Mouse (Mus musculus) lung, adult 18-20 months (tissue): ENCODE data around the gene Arpc4.

Experiments used
- DNase-seq, 2 experiments: peaks; one replicate each; pipeline ENCODE4 v3.0.0; 2022; ENCODE audit warnings: mixed read lengths in 2 of 2

Arpc4 gene

DNA sequence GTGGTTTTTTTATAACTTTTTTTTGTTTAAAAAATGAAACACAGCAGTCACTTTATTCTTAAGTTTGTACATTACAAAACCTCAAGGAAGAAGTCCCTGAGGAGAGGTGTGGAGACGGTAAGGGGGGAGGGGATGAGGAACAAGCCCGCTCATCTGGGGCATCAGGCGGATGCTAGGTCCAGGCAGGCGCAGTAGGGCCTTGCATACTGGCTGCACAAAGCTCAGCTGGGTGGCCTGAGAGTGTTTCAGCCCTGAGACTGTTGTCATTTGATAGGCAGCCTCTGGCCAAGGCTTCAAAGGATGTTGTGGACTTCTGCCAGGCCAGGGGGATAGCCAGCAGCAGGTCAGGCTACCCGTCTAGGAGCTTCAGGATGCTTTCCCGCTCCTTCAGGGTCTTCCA lies 11.3 kb upstream of the Arpc4 start:
- DNase-seq, result no peak

GRCm38 (mm10) chr6:113367574-113367973 lies 10.3 kb upstream of the Arpc4 start:
- DNase-seq, result no peak

DNA sequence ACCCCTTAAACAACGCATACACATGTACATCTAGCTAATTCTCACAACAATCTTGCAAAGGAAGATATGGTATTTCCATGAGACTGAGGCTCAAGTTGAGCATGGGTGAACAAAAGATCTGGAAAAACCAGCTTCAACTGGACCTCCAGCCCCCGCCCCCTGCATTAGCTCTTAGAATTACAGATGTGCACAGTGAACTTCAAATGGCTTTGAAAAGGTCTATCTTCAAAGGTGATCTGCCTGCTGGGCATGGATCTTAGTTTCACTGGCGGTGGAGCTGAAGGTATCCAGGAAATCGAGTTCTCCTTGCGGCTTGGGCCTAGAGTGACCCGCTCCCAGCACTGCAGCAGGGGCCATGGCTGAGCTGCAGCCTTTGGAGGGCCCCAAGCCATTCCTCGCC lies 9.8 kb upstream of the Arpc4 start:
- DNase-seq, result no peak

GRCm38 (mm10) chr6:113368577-113368976 lies 9.3 kb upstream of the Arpc4 start:
- no peak for DNase-seq

GRCm38 (mm10) chr6:113370194-113370929 lies 7.6 kb upstream of the Arpc4 start:
- no peak for DNase-seq

GRCm38 (mm10) chr6:113373491-113373890 lies 4.4 kb upstream of the Arpc4 start:
- DNase-seq, result no peak

DNA sequence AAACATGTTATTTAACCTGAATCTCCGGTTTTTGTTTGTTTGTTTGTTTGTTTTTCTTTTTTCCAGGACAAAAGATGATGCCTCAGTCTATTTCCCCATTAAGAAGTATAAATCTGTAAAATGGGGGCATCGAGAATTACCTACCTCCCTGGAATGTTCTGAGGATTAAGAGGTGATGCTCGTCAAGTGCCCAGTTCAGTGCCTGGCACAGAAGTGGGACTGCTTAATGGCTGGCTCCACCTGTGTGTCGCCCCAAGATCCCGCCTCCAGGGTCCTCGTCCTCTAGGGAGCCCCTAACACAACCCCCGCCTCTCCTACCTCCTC lies 781 bp upstream of the Arpc4 start:
- DNase-seq, result no peak

GRCm38 (mm10) chr6:113379246-113379645 lies 1.3 kb downstream of the Arpc4 start:
- DNase-seq, result peak in 1 of 2 experiments; percentile 20

DNA sequence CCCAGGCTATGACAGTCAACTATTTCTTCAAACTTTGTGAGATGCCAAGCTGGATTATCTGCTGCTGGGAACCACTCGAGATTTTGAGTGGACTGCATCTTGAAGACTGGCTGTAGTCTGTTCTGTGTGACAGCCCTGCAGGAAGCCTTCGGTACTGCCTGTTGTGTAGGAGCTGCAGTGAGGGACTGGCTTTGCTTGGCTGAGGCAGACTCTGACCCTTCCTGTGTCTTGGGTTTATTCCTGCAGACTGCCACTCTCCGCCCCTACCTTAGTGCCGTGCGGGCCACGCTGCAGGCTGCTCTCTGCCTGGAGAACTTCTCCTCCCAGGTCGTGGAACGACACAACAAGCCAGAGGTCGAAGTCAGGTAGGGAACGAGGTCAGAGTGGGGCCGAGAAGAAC lies 2.6 kb downstream of the Arpc4 start:
- DNase-seq, result no peak

DNA sequence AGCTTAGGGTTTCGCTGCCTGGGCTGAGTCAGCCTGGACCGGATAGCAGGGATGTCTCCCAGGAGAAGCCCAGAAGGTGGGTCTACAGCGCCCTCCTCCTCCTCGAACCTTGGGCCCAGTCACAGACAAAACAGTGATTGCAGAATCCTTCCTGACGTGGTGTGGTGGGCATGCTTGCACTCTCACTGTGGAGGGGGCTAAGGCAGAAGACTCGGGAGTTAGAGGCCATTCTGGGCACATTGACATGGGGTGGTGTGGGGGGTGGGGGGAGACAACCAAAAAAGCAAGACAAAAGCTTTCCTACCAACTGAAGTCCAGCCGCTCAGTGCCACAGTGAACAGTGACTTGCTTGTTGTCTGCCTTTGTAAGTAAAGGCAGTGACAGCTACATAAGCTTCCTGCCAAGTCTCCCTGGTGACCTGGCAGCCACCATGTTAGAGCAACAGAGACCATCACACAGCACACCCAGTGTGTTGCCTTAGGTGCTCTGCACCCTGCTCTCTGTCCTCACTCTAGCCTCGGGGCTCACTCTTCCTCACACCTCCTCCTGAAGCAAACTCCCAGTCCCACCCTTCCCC lies 6.5 kb downstream of the Arpc4 start:
- DNase-seq, result no peak

- DNase-seq, result no peak
Measured at GRCm38 (mm10) chr6:113385160-113385714, 7.3 kb downstream of the Arpc4 start.

DNA sequence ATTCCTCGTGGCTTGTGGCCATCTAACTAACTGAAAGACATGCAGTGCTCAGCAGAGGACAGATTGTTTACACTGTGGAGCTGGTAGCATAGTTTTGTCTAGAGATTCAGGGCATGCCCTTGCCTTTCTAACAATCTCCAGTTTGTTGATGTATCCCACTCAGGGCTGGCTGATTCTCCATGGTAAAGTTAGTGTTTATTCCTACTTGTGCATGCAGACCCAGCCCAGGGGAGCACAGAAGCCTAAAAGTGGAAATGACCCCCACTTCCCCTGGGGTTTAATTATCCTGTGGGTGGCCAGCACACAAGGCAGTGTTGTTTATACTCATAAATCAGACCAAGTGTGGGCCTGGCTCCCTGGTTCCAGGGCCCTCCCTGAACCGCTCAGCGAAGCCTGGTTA lies 8.1 kb downstream of the Arpc4 start:
- DNase-seq, result no peak

DNA sequence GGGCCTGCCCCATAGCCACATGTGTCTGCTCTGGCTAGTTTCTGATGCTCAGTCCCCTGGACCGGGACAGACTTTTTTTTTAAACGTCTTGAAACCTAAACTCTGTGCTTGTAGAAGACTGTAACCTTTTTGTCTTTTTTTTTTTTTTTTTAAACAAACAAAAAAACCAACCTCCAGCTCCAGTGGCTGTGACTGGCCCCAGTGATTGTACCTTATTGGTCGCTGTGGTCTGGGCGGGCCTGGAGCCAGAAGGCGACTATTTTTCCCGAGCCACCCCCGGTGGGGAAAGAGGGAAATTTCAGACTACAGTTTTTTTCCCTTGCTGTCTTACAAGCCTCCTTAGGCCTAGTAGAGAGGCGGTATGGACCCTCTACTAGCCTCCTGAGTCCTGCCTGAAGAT lies 11.0 kb downstream of the Arpc4 start, which contains the start of gene Ttll3:
TSS of gene Ttll3 (plus strand) at position 301 of the 400 bp plus-strand sequence.
- DNase-seq, result no peak

GRCm38 (mm10) chr6:113390715-113391114 lies 12.8 kb downstream of the Arpc4 start:
- DNase-seq, result no peak

DNA sequence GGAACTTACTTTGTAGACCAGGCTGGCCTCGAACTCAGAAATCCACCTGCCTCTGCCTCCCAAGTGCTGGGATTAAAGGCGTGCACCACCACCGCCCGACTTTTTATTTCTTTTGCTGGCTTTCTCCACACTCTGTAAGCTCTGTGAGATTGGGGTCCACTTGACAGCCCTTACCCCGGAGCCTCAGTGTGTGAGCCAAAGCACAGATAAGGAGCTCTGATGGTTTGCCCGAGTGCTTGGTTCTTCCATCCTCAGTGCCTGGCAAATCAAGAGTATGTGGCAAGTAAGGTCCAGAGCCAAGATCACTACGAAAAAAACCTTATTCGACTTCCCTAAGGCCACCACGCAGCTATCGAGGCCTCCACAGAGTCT lies 14.1 kb downstream of the Arpc4 start:
- no peak for DNase-seq

DNA sequence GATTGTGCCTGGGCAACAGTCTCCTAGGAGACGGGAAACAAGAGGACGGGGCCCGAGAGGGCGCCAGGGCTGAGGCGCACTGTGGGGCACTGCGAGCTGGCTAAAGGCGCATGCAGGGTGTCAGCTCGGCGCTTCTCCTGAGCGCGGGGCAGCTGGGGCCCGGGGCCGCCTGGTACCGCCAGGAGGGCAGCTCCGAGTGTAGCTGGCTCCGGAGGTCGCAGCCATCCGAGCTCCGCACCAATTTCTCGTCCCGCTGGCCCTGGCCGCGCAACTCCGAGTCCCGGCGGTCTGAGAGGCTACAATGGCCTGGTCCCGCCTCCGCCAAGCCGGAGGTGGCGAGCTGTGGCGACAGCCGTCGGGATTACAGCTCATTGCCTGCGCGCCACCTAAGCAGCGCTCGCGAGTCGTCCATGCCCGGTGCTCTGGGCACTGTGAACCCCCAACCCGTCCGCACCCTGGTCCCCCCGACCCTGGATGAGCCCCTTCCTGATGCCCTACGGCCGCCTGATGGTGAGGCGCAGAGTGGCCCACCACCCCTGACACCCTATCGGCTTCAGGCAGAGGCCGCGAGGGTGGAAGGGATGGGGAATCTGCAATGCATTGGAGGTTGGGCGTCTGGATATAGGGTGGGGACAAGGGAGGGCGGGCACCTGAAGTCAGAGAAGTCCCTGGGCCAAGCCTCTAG lies 14.6 kb downstream of the Arpc4 start:
- peak; percentile 32 to 58 for DNase-seq

DNA sequence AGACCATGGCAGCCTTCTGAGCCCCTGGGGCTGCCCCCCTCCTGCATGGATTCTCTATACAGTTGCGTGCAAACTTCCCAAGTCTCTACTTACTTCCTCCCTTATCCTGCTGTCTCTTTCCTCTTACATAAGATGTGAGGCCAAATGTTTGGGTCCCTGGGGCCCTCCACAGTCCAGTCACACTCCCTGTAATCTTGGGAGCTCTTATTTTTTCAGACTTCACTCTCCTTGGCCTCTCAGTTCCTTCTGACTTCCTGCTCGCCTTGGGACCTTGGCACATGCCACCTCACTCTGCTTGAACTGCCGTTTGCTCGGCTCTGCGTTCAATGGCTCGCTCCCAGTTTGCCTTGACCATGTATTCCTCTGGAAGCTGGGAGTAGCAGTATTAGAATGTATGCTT lies 16.0 kb downstream of the Arpc4 start:
- DNase-seq, result no peak

DNA sequence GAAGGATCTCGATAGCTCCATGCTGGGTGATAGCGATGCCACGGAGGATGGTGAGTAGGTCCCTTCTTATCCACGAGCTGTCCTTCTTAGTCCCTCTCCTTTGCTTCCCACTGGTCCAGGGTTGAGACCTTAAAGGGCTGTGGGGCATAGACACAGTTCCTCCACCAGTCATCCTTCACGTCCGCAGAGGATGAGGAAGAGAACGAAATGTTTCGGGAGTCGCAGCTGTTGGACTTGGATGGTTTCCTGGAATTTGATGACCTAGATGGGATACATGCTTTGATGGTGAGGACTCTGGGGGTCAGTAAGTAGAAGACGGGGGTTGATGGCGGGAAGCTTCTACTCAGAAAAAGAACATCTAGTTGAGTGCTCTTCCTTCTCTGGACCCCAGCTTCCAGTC lies 16.9 kb downstream of the Arpc4 start:
- no peak for DNase-seq

GRCm38 (mm10) chr6:113395501-113395900 lies 17.6 kb downstream of the Arpc4 start:
- no peak for DNase-seq

DNA sequence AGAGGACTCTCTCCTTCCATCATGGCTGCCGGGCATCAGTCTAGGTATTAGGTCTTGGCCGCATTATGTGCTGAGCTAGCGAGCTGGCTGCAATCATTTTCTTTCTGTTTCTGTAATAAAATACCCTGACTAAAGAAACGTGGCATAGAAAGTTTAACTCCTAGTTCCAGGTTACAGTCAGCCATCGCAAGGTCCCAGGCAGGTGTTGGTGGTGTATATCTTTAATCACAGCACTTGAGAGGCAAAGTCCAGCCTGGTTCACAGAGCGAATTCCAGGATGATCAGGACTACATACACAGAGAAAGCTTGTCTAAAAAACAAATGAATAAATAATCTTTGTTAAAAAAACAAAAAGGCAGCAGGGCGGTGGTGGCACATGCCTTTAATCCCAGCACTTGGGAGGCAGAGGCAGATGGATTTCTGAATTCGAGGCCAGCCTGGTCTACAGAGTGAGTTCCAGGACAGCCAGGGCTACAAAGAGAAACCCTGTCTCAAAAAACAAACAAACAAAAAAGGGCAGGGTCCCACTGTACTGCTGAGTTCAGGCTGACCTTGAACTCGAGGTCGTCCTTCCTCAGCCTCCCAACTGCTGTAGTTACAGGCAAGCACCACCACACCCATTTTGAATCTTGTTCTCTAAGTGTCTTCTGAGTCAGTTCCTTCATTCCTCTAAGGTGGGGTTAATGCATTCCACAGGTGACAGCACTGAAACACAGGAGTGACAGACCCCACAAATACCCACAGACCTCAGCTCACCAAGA lies 18.5 kb downstream of the Arpc4 start:
- DNase-seq, result no peak

DNA sequence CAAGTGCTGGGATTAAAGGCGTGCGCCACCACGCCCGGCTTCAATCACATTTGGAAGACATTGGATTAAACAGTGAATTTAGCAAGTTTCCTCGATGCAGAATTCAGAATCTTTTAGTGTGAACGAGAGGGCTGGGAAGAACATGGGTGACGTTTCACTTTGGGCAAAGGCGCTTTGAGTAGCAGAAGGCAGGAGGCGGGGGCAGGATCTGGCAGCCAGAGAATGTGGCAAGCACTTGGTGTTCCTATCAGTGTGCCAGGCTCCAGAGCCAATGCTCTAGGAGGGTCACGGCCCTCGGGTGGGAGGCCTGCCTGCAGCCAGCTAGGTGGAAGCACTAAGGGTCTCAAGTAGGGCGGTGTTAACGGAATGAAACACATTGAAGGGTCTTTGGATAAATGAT lies 24.2 kb downstream of the Arpc4 start:
- no peak for DNase-seq

GRCm38 (mm10) chr6:113404649-113405448 lies 26.9 kb downstream of the Arpc4 start:
- no peak for DNase-seq
